Mouse (Mus musculus) liver, embryonic 15.5 days (tissue): ENCODE results near the gene Bysl. TPM values are rescaled to one million over a fixed set of nuclear protein-coding genes. Genes with fewer than 3 reads are reported as not detected.
"Not testable (repeated sequence)": the region's sequence is repeated elsewhere in the genome, so short reads cannot be mapped to it uniquely, and the experiment has no call there.

Experiments used
- ATAC-seq: fragments of 200-750 bp; cut with Nextera tagmentation; 2 replicates; pipeline ENCODE4 v1.8.0; 2017; ENCODE audit warnings: moderate number of reproducible peaks, mild to moderate bottlenecking, moderate library complexity; ENCODE audit not compliant: insufficient read depth
- H3K27ac ChIP-seq: fragments of 300-500 bp; sonication (generic); replicated peaks from 2 replicates; pipeline ENCODE4 v1.5.1; 2015; ENCODE audit warnings: mild to moderate bottlenecking, inconsistent platforms
- H3K27me3 ChIP-seq: fragments of 300-500 bp; sonication (generic); 2 replicates; pipeline ENCODE4 v1.6.1; 2015; ENCODE audit warnings: mild to moderate bottlenecking, inconsistent platforms
- H3K36me3 ChIP-seq: fragments of 300-500 bp; sonication (generic); replicated peaks from 2 replicates; pipeline ENCODE4 v1.6.1; 2015; ENCODE audit warnings: moderate library complexity, mild to moderate bottlenecking, inconsistent platforms
- H3K4me1 ChIP-seq: fragments of 300-500 bp; sonication (generic); replicated peaks from 2 replicates; pipeline ENCODE4 v1.6.1; 2015; ENCODE audit warnings: inconsistent platforms
- H3K4me2 ChIP-seq: fragments of 300-500 bp; sonication (generic); 2 replicates; pipeline ENCODE4 v1.6.1; 2015; ENCODE audit warnings: moderate library complexity, mild to moderate bottlenecking, inconsistent platforms
- H3K4me3 ChIP-seq: fragments of 300-500 bp; sonication (generic); replicated peaks from 2 replicates; pipeline ENCODE4 v1.5.1; 2015; ENCODE audit warnings: mild to moderate bottlenecking, inconsistent platforms
- H3K9ac ChIP-seq: fragments of 300-500 bp; sonication (generic); 2 replicates; pipeline ENCODE4 v1.6.1; 2015; ENCODE audit warnings: moderate library complexity, mild to moderate bottlenecking, inconsistent platforms
- H3K9me3 ChIP-seq: fragments of 300-500 bp; sonication (generic); replicated peaks from 2 replicates; pipeline ENCODE4 v1.6.1; 2016; ENCODE audit warnings: inconsistent platforms
- WGBS: fragments of 180-500 bp; shearing (Covaris S2); methylation state at CpG from one replicate; pipeline ENCODE4 v1.1.7; 2015; ENCODE audit warnings: mixed read lengths; ENCODE audit not compliant: insufficient replicate concordance; 5-methylcytosine and 5-hydroxymethylcytosine counted together
- polyA plus RNA-seq: library from polyadenylated mRNA; unstranded; fragments of >200 nt; fragmentation: Nextera tagmentation; extraction: Ambion mirVana; gene quantifications from 2 replicates; pipeline ENCODE4 v1.2.1, GENCODE M21; 2015

The Bysl gene
- polyA plus RNA-seq, 1 experiment from 2014 or later = 16.5 TPM

DNA sequence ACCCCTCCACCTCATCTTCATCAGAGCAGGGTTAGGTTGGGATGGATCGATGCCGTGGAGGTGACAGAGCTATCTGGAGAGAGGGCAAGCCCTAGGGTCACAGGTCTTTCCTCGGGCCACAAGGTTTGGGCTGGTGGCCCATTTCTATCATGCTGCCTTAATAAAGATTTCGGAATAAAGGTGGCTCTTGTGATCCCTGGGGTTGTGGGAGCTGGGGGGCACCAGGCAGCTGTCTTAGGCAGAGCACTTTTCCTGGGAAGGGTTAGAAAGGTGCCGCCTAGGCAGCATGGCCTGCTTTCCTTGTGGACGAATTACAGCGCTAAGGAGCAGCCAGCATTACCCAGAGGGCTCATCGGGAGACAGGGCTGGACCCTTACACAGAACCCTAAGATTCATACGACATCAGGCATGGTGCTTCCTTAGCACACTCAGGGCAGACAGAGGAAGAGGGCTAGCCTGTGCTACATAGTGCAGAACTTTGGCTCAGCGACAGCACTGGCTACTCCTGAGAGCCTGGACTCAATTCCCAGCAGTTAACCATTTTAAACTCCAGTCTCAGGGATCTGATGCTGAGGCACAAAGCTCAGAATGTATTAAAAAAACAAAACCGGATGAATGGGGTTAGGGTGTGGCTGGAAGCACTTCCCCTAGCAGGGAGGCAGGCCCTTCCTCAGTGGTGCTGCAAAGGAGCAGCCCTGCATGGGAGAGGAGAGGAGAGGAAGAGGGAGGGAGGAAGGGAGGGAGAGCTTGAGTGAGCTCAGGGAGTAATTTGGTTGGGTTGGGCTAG is 11.6 kb downstream of the Bysl start:
- no peak for ATAC-seq
- 0 out of 2 replicates have a peak overlapping the region, but pooled peaks have one; percentile 33 for H3K9ac ChIP-seq
- 58% methylated on average over 11 of the region's 11 CpGs for WGBS
- H3K4me2 ChIP-seq = peak overlapping the region; percentile 83; the same call in 1 of the 2 replicates
- H3K27me3 ChIP-seq = no peaks in the 10 kb centered on the region
- peaks cover 97% of the 10 kb centered on the region for H3K36me3 ChIP-seq
- peaks cover 75% of the 10 kb centered on the region for H3K4me1 ChIP-seq
- no peak overlapping the region for H3K4me3 ChIP-seq
- no peaks in the 10 kb centered on the region for H3K9me3 ChIP-seq
- H3K27ac ChIP-seq = peak overlapping the region; percentile 96

DNA sequence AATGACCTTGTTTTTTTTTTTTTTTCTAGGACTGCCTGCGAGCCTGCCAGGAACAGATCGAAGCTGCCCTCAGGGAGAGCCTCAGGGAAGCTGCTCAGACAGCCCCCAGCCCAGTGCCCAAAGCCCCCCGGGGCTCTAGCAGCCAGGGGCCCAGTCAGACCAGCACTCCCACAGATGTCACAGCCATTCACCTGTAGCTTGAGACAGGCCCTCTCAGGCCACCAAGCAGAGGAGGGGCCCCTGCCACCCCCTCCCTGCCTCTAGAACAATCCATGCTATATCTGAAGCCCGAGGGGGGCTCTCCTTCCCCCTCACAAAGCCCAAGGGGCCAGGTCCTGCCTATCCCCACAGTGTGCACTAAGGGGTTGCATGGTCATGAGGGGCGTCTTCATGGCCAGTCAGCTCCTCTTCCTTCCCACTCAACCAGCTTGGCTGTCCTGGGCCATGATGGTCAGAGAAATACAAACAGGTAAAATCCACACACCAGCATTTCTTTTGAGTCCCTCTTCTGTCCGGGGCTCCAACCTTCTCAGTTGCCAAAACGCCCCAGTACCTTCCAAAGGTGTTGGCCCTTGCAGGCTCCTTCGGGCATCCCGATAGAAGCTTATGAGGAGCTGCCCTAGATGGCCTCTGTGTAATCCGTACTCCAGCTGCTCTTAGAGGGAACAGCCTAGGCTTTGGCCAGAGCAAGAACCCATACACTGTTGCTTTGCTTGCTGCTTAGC is 12.6 kb downstream of the Bysl start:
- ATAC-seq, H3K27me3 ChIP-seq, H3K9me3 ChIP-seq: not testable (repeated sequence)
- peak overlapping the region; percentile 83 for H3K4me2 ChIP-seq
- peak overlapping the region; percentile 90 for H3K4me3 ChIP-seq
- peaks cover 77% of the 10 kb centered on the region for H3K4me1 ChIP-seq
- H3K9ac ChIP-seq = peak overlapping the region; percentile 95
- H3K36me3 ChIP-seq = peaks cover 88% of the 10 kb centered on the region
- WGBS = 55% methylated on average over 10 of the region's 10 CpGs
- peak overlapping the region; percentile 96 for H3K27ac ChIP-seq

DNA sequence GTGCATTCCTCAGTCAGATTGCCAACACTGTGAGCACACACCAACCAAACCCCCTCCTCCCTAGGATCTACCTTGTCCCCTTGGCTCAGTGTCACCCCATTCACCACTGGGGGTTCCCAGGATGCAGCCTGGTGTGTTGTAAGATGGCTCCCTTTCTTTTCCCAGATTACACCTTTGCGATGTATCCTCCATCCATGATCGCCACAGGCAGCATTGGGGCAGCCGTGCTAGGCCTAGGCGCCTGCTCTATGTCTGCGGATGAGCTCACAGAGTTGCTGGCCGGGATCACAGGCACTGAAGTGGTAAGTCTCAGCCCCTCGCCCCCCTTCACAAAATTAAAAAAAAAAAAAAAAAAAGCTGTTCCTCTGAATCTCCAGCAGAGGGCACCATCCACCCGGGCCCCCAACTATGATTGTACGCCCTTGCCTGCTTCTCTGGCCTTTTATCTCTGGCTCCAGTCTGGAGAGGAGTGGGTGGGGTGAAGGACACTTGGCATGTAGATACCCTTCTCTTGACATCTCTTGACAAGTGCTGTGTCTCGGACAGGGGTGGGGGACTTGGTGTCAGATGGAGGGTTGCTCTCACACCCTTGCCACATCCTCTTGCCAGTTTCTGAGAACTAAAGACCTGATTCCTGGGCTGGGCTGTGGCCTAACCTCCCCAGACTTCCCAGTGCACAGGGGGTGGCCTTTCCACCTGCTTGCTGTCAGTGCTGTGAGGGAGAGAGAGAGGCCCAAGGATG is 13.3 kb downstream of the Bysl start:
- H3K9me3 ChIP-seq = no peaks in the 10 kb centered on the region
- peaks cover 83% of the 10 kb centered on the region for H3K36me3 ChIP-seq
- 22% methylated on average over 10 of the region's 10 CpGs for WGBS
- peak; percentile 62 for ATAC-seq
- peak overlapping the region; percentile 83 for H3K4me2 ChIP-seq
- H3K9ac ChIP-seq = peak overlapping the region; percentile 95
- H3K27ac ChIP-seq = peak overlapping the region; percentile 96
- H3K27me3 ChIP-seq = no peaks in the 10 kb centered on the region
- peak overlapping the region; percentile 90 for H3K4me3 ChIP-seq
- peaks cover 79% of the 10 kb centered on the region for H3K4me1 ChIP-seq

DNA sequence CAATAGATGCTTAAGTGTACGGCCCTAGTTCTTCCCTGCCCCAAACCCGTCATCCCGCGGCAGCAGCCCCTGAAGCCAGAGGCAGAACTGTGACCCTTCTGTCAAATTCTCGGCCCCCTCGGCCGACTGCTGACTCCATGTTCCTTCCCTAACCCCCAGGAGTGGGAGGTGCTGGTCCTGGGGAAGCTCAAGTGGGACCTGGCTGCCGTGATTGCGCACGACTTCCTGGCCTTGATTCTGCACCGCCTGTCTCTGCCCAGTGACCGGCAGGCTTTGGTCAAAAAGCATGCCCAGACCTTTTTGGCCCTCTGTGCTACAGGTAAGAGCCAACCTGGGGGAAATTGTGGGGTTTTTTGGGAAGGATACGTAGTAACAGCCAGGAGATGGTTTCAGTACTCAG is 14.0 kb downstream of the Bysl start:
- peak overlapping the region; percentile 95 for H3K9ac ChIP-seq
- H3K4me3 ChIP-seq = peak overlapping the region; percentile 90
- H3K36me3 ChIP-seq = peaks cover 75% of the 10 kb centered on the region
- H3K9me3 ChIP-seq = no peaks in the 10 kb centered on the region
- peak overlapping the region; percentile 83 for H3K4me2 ChIP-seq
- no peak for ATAC-seq
- no peaks in the 10 kb centered on the region for H3K27me3 ChIP-seq
- peak overlapping the region; percentile 96 for H3K27ac ChIP-seq
- peaks cover 86% of the 10 kb centered on the region for H3K4me1 ChIP-seq
- WGBS = 57% methylated on average over 13 of the region's 13 CpGs

DNA sequence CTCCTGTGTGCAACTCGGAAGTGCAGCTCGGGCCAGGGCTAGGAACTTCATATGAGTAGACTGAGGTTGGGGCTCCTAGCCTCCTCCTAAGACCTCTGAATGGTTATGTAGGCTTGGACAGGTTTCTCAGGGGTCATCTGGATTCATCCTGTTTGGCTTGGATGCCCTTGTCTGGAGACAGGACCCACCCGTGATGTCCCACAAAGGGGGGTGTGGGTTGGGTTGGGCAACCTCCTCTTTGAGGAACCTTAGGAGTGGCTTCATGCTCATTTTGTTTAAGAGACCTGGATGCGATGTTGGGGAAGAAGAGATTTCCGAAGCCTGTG is 14.5 kb downstream of the Bysl start:
- Histone ChIP-seq H3K4me1 (peaks cover 86% of the 10 kb centered on the region), H3K27ac (peak overlapping the region; percentile 96), H3K4me2 (peak overlapping the region; percentile 83), H3K9ac (peak overlapping the region; percentile 95), H3K36me3 (peaks cover 71% of the 10 kb centered on the region), H3K4me3 (peak overlapping the region; percentile 90), H3K27me3 (no peaks in the 10 kb centered on the region), H3K9me3 (no peaks in the 10 kb centered on the region)
- ATAC-seq = no peak
- 36% methylated on average over 5 of the region's 5 CpGs for WGBS

DNA sequence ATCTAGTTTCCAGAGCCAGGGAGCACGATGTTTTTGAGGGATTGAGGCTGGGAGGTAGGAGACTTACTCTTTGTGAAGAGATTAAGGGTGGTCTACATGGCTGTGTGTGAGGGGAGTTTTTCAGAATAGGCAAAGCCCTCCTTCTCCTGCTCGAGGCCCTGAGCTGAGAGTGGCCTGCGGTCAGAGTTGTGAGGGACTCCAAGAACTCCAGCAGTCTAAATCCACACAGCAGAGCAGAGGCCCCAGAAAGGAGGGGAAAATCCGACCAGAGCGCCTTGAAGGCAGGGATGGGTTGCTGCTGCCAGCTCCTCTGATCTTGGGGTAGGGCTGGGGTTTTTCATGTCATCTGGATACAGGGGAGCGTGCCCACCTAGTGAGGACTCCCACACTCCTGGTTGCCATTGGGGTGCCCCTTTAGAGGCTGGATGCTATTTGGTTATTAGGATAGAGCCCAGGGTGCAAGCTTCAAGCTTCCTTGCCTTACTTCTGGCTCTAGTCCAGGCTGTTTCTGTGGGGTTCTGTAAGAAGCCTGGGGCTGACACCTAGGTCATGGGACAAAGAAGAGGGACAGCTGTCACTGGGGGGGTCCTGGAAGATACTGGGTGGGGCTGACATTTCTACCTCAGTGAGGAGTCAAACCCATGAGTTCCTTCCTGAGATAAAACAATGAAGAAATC is 15.0 kb downstream of the Bysl start:
- H3K36me3 ChIP-seq = peaks cover 66% of the 10 kb centered on the region
- no peaks in the 10 kb centered on the region for H3K27me3 ChIP-seq
- WGBS = 20% methylated on average over 6 of the region's 6 CpGs
- peaks cover 86% of the 10 kb centered on the region for H3K4me1 ChIP-seq
- no peaks in the 10 kb centered on the region for H3K9me3 ChIP-seq
- peak overlapping the region; percentile 83 for H3K4me2 ChIP-seq
- no peak for ATAC-seq
- peak overlapping the region; percentile 90 for H3K4me3 ChIP-seq
- H3K9ac ChIP-seq = peak overlapping the region; percentile 95
- peak overlapping the region; percentile 96 for H3K27ac ChIP-seq

DNA sequence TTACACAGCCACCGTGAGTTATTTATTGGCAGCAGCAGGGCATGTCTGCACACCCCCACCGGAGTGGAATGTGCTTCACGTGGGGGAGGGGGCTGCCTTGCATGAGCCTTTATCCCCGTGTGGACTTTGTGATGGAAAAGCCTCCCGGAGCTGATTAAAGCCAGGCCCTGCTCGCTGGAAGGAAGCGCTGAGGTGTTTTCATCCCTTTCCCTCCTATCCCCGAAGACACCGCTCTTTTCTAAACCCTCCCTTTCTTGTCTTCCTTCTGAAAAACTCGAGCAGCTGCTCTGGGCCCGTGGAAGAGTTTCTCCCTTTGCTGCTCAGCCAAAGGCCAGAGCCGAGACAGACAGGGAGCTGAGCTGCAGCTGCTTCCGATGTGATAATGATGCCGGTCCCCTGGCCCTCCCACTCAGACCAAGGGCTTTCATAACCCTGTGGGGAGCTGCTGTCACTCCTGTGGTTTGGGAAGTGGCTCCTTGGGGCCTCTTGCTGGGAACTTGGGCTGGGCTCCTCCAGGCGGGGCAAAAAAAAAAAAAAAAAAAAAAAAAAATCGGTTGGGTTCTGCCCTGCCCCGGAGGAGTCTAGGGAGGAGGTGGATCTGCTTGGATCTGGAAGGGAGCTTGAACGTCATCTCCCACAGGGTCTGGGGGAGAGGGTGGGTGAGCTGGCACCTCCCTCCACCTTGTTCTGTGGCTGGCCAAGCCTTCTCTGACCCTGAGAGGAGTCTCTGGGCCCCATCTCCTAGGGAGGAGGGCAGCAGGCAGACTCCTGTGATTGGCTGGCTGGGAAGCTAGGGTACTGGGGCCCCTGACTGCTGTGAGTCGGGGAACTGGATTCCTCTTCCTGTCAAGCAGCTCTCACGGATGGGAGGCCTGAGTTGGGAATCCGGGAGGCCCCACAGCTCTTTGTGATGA is 15.8 kb downstream of the Bysl start:
- Histone ChIP-seq H3K27me3 (no peaks in the 10 kb centered on the region), H3K4me2 (peak overlapping the region; percentile 83), H3K4me3 (peak overlapping the region; percentile 90), H3K27ac (peak overlapping the region; percentile 96), H3K36me3 (peaks cover 58% of the 10 kb centered on the region), H3K9me3 (no peaks in the 10 kb centered on the region), H3K4me1 (peaks cover 86% of the 10 kb centered on the region), H3K9ac (peak overlapping the region; percentile 95)
- ATAC-seq = peak; percentile 73
- 1% methylated on average over 21 of the region's 21 CpGs for WGBS

DNA sequence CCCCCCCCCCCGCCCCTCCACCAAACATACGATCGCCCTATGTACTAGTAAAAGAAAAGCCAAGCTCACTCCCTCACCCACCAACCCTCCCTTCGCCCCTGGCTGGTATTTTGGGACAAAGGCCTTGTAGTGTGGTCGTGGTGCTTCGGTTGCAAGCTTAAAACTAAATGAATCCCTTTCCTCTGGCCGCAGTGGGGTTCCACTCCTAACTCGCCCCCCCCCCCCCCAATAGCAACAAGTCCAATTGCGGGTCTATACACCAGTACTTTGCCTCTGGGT is 16.4 kb downstream of the Bysl start:
- ATAC-seq = no peak
- H3K27me3 ChIP-seq = no peaks in the 10 kb centered on the region
- H3K9ac ChIP-seq = peak overlapping the region; percentile 95
- 2% methylated on average over 9 of the region's 9 CpGs for WGBS
- H3K9me3 ChIP-seq = no peaks in the 10 kb centered on the region
- H3K36me3 ChIP-seq = peaks cover 52% of the 10 kb centered on the region
- peak overlapping the region; percentile 90 for H3K4me3 ChIP-seq
- H3K4me1 ChIP-seq = peaks cover 81% of the 10 kb centered on the region
- peak overlapping the region; percentile 96 for H3K27ac ChIP-seq
- peak overlapping the region; percentile 83 for H3K4me2 ChIP-seq

DNA sequence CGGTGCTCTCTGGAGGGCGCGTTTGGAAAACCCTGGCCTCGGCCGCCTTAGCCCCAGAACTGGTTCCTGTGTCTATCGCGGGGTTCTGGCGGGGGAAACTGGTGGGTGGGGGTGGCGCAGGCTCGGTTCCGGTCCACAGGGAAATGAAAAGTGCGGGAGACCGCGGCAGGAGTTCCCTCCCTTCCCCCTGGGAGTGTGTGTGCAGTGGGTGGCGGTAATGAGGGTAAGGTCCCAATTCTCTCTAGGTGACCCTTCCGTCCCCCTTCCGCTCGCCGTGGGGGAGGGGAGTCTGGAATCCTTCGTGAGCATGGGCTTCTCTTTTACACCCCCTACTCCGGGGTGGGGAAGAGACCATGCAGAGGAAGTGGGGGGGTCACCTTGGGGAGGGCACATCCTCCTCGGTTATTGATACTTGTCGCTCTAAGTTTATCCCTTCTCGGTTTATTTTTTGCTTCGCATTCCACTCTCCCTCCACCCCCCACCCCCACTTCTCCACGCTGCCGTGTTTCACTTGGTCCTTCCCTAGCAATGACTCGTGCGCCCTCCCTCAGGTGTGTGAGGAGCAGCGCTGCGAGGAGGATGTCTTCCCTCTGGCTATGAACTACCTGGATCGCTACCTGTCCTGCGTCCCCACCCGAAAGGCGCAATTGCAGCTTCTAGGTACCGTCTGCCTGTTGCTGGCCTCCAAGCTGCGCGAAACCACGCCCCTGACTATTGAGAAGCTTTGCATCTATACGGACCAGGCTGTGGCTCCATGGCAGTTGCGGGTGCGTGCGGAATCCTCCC is 16.9 kb downstream of the Bysl start:
- Histone ChIP-seq H3K4me2 (peak overlapping the region; percentile 83), H3K27ac (peak overlapping the region; percentile 96), H3K4me1 (peaks cover 81% of the 10 kb centered on the region), H3K9me3 (no peaks in the 10 kb centered on the region), H3K4me3 (peak overlapping the region; percentile 90), H3K27me3 (no peaks in the 10 kb centered on the region), H3K36me3 (peaks cover 47% of the 10 kb centered on the region), H3K9ac (peak overlapping the region; percentile 95)
- ATAC-seq = no peak
- under 1% methylated on average over 43 of the region's 43 CpGs for WGBS
